Mouse (Mus musculus): ENCODE results near the gene Zfp526. TPM values are rescaled to one million over a fixed set of nuclear protein-coding genes. Genes with fewer than 3 reads are reported as not detected.

Gene Zfp526
- total RNA-seq (2023): 10 to 100 TPM; 12.1 to 12.7 TPM

GRCm38 (mm10) chr7:25221102-25221883 lies at the start of gene Zfp526:
Gene Zfp526, plus strand, starts transcription at chr7:25221425.

GRCm38 (mm10) chr7:25179606-25180161 lies 41.5 kb upstream of the Zfp526 start, which contains the start of gene Pou2f2:
Gene Pou2f2, minus strand, starts transcription at chr7:25179726.

GRCm38 (mm10) chr7:25220457-25221101 lies 646 bp upstream of the Zfp526 start, which contains the start of gene Dedd2:
Gene Dedd2, minus strand, starts transcription at chr7:25220615.

GRCm38 (mm10) chr7:25237249-25238014 lies 16.2 kb downstream of the Zfp526 start, which contains the start of gene Gsk3a:
Gene Gsk3a, minus strand, starts transcription at chr7:25237851.

GRCm38 (mm10) chr7:25250141-25250972 lies 29.1 kb downstream of the Zfp526 start, which contains the start of gene Erf:
Gene Erf, minus strand, starts transcription at chr7:25250761.

GRCm38 (mm10) chr7:25267301-25267750 lies 46.1 kb downstream of the Zfp526 start, which contains the start of gene Cic:
Gene Cic, plus strand, starts transcription at chr7:25267704.

Other genes starting within 250 kb of the Zfp526 start
- 100 to 1,000 TPM; 126 to 141 TPM for gene Rabac1, start 248.7 kb upstream of the Zfp526 start, total RNA-seq (2023)
- 100 to 1,000 TPM; 189 to 210 TPM for gene Atp1a3, start 215.5 kb upstream of the Zfp526 start, total RNA-seq (2023)
- gene Grik5, start 149.1 kb upstream of the Zfp526 start, total RNA-seq (2023): 1 to 10 TPM; 3.0 TPM
- gene Zfp574, start 148.9 kb upstream of the Zfp526 start, total RNA-seq (2023): 10 to 100 TPM; 14.5 to 15.8 TPM
- 10 to 100 TPM; 13.2 to 15.0 TPM for gene Pou2f2, start 41.7 kb upstream of the Zfp526 start, total RNA-seq (2023)
- 100 to 1,000 TPM; 105 to 118 TPM for gene Dedd2, start 810 bp upstream of the Zfp526 start, total RNA-seq (2023)
- gene Gsk3a, start 16.4 kb downstream of the Zfp526 start, total RNA-seq (2023): 10 to 100 TPM; 80.7 to 83.4 TPM
- gene Erf, start 29.3 kb downstream of the Zfp526 start, total RNA-seq (2023): 10 to 100 TPM in 1 of 2 experiments, 1 to 10 TPM in 1; 9.6 to 10.2 TPM
- gene Cic, start 46.3 kb downstream of the Zfp526 start, total RNA-seq (2023): 100 to 1,000 TPM; 191 to 211 TPM
- gene Pafah1b3, start 76.6 kb downstream of the Zfp526 start, total RNA-seq (2023): 1 to 10 TPM; 8.2 to 9.0 TPM
- not detected for gene Prr19, start 80.0 kb downstream of the Zfp526 start, total RNA-seq (2023)
- not detected for gene Tmem145, start 84.7 kb downstream of the Zfp526 start, total RNA-seq (2023)
- gene Megf8, start 95.7 kb downstream of the Zfp526 start, total RNA-seq (2023): 1 to 10 TPM; 2.4 to 3.9 TPM
- gene Cnfn, start 148.3 kb downstream of the Zfp526 start, total RNA-seq (2023): not detected
- 10 to 100 TPM; 30.2 to 37.9 TPM for gene Lipe, start 177.3 kb downstream of the Zfp526 start, total RNA-seq (2023)
- gene Cxcl17, start 191.5 kb downstream of the Zfp526 start, total RNA-seq (2023): not detected

All from neutrophil, adult 83 days (primary cell).